Mouse (Mus musculus) right cerebral cortex, postnatal 14 days (tissue): ENCODE measurements around the gene Arap1.
A peak's percentile ranks its signal among the peaks of the same experiment; 100 is the strongest.

ENCODE experiments used
- DNase-seq: peaks from one replicate; pipeline ENCODE4 v3.0.0; 2022

Gene Arap1

DNA sequence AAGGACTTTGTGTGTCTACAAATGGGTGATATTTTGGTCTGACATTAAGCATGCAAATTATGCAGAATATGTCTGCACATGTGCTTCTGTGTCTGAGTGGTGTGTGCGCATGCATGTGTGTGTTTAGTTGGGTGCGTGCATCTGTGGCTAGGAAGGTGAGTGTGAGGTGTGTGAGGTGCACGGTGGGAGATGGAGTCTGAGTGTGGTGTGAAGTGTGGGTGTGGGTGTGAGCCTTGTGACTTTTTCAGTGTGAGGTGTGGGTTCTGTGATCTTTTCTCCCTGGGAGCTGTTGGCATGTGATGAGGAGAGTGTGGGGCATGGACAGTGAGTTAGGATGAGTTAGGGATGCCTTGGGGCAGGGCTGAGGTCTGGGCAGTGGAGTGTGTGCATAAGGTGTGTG is 105.4 kb downstream of the Arap1 start:
- DNase-seq, result no peak

DNA sequence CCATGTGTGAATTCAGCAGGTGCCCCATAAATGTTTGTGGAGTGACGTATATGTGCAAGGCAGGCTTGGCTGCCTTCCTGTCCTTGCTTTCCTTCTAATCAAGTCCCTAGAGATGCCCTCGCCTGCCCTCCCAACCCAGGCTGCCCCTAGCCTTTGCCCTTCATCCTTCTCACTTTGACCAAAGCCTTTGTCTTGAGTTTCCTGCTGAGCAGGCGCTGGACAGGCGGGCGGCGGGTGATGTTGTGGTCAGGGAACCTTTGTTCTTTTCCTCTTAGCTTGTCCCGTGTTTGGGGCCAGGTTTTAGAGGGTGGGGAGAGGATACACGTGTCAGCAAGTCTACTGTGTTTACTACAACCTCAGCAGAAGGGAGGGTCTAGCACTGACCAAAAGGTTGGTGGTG is 105.9 kb downstream of the Arap1 start:
- no peak for DNase-seq

DNA sequence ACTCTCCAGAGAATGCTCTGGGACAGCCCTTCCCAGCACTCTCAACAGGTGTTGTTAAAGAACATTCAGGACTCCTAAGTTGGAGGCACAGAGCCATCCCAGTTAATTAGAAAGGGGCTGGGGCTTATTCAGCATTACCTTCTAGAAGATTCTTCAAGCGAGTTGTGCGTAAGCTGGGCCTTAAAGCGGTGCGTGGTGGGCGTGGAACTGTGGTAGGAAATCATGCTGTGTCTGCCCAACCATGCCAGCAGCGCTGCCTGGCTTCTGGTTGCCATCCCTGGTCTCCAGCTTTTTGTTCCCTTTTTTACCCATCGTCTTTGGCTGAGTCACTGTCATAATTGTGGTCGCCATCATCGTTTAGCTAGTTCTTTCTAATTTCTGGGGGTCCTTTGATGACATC is 106.6 kb downstream of the Arap1 start:
- no peak for DNase-seq

DNA sequence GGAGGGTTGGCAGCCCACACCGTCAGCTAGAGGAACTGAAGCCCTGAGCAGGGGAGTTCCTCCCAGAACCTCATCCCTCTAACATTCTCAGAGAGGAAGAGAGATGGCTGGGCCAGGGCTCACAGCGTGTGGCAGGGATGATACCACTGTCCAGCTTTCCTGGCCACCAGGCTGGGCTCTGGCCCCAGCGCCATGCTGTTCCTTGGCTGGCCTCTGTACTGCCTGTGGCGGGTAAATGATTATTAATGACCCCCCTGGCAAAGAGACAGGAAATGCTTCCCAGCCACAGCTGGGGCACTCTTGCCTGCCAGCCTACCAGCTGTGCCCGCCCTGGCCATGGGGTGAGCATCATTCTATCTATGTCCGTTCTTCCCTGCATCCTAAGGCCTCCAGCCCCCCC is 107.3 kb downstream of the Arap1 start:
- no peak for DNase-seq

DNA sequence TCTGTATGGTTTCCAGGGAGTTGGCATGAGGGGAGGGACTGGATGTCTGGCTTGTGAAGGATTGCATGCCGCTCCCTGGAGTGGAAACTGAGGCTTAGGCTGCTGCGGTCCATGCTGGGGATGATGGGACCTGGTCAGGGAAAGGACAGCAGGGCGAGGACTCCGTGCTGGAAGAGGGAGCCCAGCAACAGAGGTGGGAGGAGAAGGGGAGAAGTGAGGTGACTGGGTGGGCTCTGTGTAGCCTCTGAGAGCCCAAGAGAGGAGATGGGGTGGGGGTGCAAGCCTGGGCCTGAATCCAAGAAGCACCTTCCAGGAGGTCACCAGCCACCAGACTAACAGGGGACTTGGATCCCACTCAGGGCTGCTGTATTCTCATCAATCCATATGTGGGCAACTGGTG is 108.5 kb downstream of the Arap1 start:
- DNase-seq, result no peak

DNA sequence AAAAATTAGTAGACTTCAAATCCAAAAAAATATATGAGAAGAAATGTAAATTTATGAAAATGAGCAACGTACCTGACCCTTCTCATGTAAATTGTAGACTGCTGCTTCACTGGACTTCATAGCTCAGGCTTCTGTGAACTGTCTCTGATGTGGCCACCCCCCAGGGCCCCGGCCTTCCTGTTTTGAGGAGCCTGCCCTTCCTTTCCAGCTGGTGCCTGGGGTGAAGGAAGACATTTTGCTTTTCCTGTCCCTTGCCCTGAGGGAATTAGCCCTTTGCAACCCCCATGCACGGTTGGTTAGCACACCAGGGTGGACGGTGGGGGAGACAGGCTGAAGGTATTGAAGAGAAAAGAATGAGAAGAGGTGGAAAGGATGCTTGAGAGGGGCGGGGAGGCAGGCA is 108.9 kb downstream of the Arap1 start:
- DNase-seq, result no peak

DNA sequence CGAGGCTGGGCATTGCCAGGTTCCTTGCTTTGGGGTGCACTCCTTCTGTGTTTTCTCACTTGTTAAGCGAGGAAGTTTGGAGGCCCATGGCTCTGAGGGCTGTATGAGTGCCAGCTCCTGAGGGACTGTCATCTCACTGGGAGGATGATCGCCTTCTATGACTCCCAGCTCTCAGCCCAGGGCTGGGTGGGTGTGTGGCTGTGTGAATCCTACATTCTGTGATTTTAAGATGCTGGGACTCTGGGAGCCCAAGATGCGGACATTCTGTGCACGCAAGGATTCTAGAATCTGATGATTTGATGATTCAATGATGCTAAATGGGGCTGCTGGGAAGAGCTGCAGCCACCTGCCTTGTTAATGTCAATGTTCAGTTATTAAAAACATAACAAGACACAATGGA is 109.4 kb downstream of the Arap1 start:
- no peak for DNase-seq

DNA sequence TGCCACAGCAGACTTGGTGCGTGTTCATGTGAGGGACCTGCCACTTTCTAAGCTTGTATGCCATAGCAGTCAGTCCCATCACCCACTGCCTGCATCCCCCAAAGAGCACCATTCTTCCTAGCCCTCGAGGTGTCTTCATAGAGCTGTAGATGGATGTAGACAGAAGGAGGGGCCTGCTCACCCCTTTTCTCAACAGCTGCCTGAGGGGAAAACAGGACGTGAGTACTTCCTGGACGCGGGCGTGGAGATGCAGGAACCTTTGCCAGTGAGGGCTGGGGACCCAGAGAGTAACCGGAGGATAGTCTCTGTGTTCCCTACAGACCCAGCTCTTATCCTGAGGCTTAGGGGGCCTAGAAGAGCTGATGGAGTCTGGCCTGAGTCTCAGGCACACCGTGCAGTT is 109.9 kb downstream of the Arap1 start:
- no peak for DNase-seq

DNA sequence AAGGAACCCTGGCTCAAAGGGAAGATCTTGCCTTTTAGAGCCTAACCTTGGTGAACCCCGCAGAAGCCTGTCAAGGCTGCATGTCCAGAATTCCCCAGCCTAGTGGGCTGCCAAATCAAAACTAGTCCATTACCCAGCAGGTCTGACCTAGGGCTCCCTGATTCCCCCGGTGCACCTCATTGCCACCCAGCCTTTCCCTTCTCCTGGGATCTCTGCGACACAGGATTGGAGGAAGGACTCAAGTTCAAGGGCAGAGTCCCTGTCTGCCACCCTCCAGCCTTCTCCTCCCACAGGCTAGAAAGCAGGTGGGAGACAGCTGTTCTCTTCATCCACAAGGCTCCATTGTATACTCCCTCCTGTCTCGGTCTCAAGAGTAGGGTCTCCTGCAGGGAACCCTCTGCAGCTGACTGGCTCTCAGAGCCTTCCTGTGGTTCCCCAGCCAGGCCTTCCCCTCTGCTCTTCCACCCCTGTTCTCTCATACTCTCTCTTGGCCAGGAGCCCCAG is 110.5 kb downstream of the Arap1 start:
- peak; percentile 4 for DNase-seq

DNA sequence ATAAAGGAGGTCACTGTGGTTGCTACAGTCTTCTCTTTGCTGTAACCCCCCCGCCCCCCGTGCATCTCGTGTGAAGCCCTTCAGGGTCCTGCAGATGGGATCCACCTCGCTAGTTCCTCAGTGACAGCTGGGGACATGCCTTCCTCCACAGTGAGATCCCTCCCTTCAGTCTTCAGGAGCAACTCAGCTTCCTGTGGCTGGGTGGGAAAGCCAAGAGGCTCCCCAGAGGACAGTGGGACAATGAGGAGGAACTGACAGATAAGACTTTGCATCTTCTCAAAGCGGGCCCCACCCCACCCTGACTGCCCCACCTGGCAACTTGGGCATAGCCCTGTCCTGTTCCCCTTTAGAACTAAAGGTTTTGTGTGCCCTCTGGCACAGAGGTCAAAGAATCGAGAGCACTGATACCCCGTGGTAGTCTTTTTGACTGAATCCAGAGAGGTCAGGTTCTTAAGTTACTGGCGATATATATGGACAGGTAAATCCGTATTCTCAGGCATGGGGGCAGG is 111.5 kb downstream of the Arap1 start:
- no peak for DNase-seq

DNA sequence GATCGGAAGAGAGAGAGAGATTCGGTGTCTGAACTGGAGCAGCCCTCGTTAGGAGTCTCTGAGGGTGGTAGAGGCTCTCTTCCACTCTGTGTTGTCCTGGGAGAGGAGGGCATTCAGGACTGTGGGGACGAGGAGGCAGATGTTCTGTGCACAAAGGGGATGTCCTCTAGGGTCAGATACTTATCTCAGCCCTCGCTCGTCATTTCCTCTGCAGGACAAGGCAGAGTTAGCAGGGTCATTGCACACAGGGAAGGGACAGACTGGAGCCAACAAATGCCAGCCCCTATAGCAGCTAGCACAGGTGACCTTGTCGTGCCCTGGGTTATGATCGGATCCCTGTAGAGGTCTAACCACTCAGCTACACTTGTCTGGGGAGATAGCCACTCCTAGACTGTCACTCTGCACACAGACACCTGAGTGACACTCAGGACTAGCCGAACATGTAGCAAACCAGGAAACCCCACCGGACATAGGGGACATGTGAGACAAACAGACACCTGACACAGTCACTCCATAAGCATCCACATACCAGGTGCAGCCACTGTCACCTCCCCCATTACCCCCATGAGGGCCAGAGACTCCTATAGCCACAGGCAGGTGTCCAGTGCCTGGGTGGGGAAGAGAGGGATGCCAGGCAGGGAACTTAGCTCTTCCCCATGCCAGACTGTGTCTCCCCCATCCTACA is 112.2 kb downstream of the Arap1 start:
- no peak for DNase-seq

DNA sequence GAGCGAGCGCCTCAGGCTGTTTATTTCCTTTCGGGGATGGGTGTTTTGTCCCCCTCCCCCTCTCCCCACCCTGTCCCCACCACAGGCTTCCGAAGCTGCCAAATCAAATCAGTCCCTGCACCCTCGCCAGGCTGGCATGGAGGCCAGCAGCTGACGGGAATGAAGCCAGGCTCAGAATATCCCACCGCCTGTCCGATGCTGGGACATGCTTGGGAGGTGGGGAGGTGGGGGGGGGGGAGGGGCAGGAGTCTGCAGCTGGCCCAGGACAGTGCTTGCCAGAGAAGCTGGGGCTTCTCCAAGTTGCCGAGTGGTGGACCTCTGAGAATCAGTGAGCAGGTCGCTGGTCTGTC is 112.7 kb downstream of the Arap1 start:
- DNase-seq, result peak; percentile 53

DNA sequence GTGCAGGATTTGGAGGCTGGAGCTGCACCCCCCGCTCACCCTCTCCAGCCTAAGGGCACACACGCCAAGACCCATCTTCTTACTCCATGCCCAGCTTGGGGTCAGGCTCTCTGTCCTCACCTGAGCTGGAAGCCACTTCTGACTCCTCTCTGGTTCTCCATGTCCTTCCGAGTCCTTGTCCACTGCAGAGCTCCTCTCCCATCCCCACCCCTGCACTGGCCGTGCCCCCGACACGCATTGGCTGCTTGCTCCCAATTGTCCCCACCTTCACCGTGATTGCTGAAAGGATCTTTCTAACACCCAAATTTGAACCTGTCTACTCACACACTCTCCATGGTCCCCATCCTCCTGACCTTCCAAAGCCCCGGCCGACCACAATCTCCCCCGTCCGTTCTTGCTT is 113.7 kb downstream of the Arap1 start:
- no peak for DNase-seq
